Mouse (Mus musculus) myocyte (in vitro differentiated cells): Measurements from ENCODE around the gene Myo15.

Experiments
- POLR2A ChIP-seq: IDR thresholded peaks from one replicate; pipeline ENCODE4 v1.6.1; 2011; ENCODE audit warnings: low read depth, mild to moderate bottlenecking, control low read depth, moderate library complexity; ENCODE audit not compliant: insufficient read length
- REST ChIP-seq: IDR thresholded peaks from one replicate; pipeline ENCODE4 v1.6.1; 2011; ENCODE audit warnings: mild to moderate bottlenecking, control low read depth, moderate library complexity; ENCODE audit not compliant: insufficient read depth, insufficient read length
- TCF12 ChIP-seq: IDR thresholded peaks from one replicate; pipeline ENCODE4 v1.6.1; 2011; ENCODE audit warnings: mild to moderate bottlenecking, control low read depth; ENCODE audit not compliant: poor library complexity, insufficient read depth, severe bottlenecking

GRCm38 (mm10) chr11:60507281-60507680 is 38.1 kb downstream of the Myo15 start:
- TF ChIP-seq POLR2A, result no peak
- no peak for TF ChIP-seq TCF12
- no peak for TF ChIP-seq REST
